Mouse (Mus musculus) left cerebral cortex, postnatal 10 days (tissue): ENCODE results near the gene Sec31a. TPM values are rescaled to one million over a fixed set of nuclear protein-coding genes. Genes with fewer than 3 reads are reported as not detected.

Experiments
- DNase-seq, 2 experiments: peaks; one replicate each; pipeline ENCODE4 v3.0.0; 2021 to 2022; ENCODE audit warnings: low spot score in 2 of 2, mixed read lengths in 1 of 2; ENCODE audit errors: extremely low spot score in 1 of 2
- intact Hi-C: fragments of 180-260 bp; cut with DNase I; formaldehyde crosslinking; loops from one replicate; pipeline ENCODE4 v1.15.1; 2025
- total RNA-seq, 2 experiments: library from RNA; stranded (reverse); gene quantifications; 2 replicates each; pipeline ENCODE4 v1.2.3; 2021

Gene Sec31a
- total RNA-seq, 2 experiments from 2014 or later, result 97.3 to 97.6 TPM

DNA sequence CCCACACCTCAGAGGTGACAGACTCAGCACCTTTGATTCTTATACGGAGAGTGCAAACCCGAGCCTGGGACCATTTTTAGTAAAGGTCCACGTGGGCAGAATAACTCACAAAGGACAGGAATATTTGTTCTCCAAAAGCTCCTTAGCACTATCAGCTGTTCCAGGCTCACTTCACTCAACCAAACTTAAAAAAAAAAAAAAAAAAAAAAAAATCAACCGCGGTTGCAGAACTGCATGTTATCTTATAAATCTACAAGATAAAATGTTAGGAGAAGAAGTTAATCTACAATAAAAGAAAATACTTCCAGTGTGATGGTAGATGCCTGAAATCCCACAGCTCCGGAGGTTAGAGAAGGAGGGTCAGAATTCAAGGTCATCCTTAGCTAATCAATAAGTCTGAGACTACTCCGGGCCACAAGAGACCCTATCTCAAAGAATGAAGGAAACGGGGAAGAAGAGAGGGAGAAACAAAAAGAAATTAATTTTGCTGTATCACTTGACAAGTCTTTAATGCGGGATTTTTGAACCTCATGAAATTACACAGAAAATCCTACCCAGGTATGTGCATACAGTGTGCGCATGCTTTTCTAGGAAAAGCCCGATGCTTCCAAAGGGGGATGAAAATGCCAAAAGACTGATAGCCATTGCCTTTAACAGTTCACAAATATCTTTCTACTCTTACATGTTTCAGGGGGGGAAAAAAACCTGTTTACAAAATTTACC is 1.4 kb downstream of the Sec31a start:
- intact Hi-C loops, result no loop called here
- DNase-seq, result no peak

- intact Hi-C loops, result no loop called here
- no peak for DNase-seq
These were observed 3.1 kb downstream of the Sec31a start for GRCm38 (mm10) chr5:100412886-100413285.

- intact Hi-C loops, result no loop called here
- no peak for DNase-seq
These were observed 5.8 kb downstream of the Sec31a start for GRCm38 (mm10) chr5:100410281-100410680.

DNA sequence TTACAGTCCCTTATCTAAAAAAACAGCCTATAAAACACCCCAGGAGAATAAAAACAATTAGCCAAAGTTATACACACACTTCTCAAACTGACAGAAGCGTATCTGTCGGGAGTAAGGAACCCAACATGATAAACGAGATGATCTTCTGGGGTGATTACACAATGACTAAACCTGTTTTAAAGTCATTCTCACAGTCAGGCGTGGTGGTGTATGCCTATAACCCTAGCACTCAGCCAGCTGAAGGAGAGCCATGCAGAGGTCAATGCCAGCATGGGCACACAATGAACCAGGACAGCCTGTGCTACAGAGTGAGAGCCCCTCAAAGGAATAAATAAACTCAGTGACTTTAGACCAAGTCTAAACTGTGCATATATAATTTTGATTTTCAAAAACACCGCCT is 7.5 kb downstream of the Sec31a start:
- intact Hi-C loops, result no loop called here
- no peak for DNase-seq

- no peak for DNase-seq
- intact Hi-C loops, result loop anchor here (10.0 kb wide), 1 partner anchor 378 kb away; no protein-coding TSS in a partner anchor
These were observed 19.3 kb downstream of the Sec31a start for GRCm38 (mm10) chr5:100396753-100397152.

GRCm38 (mm10) chr5:100393681-100394080 is 22.4 kb downstream of the Sec31a start:
- no peak for DNase-seq
- intact Hi-C loops, result loop anchor here (10.0 kb wide), 1 partner anchor 381 kb away; no protein-coding TSS in a partner anchor

DNA sequence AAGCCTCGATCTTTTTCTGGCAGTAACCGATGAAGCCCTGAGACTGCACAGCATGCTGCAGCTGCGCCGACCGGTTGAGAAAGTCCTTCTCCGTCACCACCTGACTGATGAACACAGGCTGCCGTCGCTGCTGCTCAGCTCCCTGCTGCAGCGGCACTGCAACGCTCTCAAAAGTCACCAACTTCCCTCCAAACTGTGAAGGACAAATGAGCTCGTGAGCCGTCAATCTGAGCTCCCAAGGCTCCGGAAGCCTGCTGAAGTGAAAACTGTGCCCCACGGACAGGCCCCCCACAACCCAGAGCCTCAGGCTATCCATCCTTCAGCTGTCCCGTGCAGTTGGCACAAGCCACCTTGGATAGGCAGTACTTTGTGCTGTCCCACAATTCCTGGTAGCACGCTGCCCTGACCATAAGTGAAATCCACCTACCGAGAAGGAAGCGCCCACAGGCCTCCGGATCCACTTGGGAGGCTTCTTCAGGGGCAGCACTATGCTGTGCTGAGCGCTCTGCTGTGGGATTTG is 23.5 kb downstream of the Sec31a start:
- DNase-seq, result no peak
- intact Hi-C loops, result loop anchor here (10.0 kb wide), 1 partner anchor 382 kb away; no protein-coding TSS in a partner anchor

- DNase-seq, result no peak
- intact Hi-C loops, result no loop called here
These were observed 32.1 kb downstream of the Sec31a start for GRCm38 (mm10) chr5:100383782-100384510.

GRCm38 (mm10) chr5:100381094-100381493 is 34.9 kb downstream of the Sec31a start:
- intact Hi-C loops, result no loop called here
- peak in 1 of 2 experiments; percentile 15 for DNase-seq

DNA sequence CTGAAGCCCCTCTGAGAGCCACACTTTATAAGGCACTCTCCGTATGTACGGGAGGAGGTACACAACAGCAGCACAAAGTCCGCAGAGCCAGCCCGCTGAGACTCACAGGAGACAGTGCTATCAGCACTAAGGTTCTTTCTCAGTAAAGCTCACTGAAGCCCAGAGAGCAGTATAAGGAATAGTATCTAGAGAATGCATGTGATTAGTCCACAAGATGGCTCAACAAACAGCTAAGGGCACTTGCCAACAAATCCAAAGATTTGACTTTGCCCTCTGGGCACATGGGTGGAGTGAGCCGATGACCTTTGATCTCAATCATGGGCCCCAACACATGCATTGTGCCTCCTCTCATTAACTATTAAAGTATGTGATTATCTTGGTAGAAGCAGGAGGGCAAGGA is 35.8 kb downstream of the Sec31a start:
- DNase-seq, result no peak
- intact Hi-C loops, result no loop called here

DNA sequence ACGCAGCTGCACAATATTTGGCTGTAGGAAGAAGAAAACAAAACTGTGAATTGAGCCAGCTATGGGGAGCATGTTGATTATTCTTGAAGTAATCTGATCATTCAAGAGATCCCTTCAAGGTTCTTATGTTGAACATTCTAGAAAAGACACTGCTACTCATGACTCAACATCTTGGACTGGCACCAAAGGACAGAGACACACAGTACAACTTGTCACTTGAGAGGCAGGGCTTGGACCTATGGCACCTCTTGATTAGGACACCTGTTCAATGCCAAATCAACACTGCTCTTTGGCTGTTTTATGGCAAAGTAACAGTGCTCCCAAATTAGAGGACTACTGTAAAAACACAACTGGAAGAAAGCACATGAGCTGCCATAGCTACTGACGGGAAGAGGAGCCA is 37.1 kb downstream of the Sec31a start:
- intact Hi-C loops, result no loop called here

DNA sequence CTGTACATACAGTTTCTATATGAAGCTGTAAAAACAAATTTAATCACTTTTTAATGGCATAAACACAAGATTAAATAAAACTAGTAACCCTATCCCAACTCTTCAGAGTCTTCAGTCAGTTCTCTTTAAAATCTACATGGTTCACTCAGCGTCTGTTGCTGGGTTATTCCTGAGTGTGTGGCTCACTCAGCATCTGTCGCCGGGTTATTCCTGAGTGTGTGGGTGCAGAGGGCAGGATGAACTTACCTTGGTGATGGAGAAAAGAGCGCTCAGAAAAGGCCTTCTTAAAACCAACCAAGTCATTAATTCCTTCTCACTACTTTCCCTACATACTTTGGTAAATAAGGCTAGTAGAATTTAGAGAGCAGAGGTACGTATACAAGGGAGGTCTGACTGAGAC is 37.8 kb downstream of the Sec31a start:
- intact Hi-C loops, result no loop called here

More for the DNA sequence above, 37.1 kb downstream of the Sec31a start:
- no peak for DNase-seq

GRCm38 (mm10) chr5:100377376-100377775 is 38.7 kb downstream of the Sec31a start:
- DNase-seq, result no peak
- intact Hi-C loops, result no loop called here

More for the DNA sequence above, 37.8 kb downstream of the Sec31a start:
- no peak for DNase-seq

DNA sequence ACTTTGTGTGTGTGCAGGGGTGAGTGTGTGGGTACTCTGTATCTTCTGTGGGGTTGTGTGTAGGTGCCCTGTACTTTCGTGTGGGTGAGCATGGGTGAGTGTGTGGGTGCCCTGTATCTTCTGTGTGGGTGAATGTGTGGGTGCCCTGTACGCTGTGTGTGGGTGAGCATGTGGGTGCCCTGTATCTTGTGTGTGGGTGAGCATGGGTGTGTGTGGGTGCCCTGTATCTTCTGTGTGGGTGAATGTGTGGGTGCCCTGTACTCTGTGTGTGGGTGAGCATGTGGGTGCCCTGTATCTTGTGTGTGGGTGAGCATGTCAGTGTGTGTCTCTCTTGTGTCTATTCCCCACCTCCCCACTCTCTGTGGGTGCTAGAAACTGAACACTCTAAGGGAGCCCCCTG is 41.3 kb downstream of the Sec31a start:
- intact Hi-C loops, result no loop called here
- no peak for DNase-seq

GRCm38 (mm10) chr5:100373952-100374351 is 42.1 kb downstream of the Sec31a start:
- DNase-seq, result peak; percentile 31 to 37
- intact Hi-C loops, result no loop called here

DNA sequence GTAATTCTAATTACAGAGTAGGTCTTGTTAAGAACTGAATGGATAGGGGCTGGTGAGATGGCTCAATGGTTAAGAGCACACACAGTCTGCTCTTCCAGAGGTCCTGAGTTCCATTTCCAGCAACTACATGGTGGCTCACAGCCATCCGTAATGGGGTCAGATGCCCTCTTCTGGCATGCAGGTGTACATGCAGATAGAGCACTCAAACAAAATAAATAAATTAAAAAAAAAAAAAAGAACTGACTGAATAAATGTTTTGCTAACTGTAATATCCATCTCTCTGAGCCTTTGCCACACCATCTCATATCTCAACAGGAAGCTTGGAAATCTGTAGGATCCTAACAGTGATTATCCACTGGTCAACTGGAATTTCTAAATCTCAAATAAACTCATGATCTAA is 45.1 kb downstream of the Sec31a start:
- intact Hi-C loops, result no loop called here
- no peak for DNase-seq

DNA sequence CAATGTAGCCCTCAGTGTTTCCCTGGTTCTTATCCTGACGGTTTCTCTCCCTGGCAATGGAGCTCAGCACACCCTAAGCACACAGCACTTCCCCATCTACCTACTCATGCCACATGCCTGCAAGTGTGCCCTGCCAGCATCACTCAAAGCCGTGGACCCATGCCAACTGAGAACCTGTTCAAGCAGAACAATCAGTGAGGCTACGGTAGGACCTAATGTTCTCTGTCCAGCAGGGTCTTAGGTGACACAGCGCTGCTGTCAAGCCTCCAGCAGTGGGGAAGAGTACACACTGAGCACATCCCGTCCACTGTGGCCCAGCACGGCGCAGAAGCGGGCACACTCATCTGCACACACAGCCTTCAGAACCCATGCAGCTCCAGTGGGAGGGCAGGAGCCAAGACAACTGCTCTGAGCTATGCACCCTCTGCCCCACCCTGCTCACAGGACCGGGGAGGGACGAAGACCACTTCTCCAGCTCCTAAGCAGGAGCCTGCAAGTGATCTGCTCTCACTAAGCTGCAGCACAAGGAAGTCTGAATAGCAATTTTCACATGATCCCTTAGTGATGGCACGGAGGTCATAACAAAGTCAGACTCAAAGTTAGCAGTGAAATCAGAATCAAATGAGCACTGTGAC is 46.1 kb downstream of the Sec31a start:
- peak in 1 of 2 experiments; percentile 37 for DNase-seq
- intact Hi-C loops, result no loop called here

DNA sequence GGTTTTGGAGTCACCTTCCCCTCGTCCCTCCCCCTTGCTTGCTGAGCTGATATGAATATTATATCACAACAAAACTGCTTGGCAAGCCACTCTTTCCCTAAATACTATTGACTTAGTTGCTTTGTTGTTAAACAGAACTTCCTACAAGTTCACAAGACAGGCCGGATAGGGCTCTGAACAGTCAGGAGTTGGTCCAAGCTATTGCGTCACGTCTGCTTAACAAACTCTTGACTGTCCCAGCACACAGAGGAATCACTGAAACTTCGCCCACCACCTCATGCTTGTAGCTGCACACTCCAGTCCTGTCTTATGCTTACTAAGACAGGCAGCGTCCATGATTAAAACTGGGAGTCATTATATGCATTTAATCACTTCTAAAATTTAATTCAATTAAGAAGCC is 46.9 kb downstream of the Sec31a start:
- no peak for DNase-seq

DNA sequence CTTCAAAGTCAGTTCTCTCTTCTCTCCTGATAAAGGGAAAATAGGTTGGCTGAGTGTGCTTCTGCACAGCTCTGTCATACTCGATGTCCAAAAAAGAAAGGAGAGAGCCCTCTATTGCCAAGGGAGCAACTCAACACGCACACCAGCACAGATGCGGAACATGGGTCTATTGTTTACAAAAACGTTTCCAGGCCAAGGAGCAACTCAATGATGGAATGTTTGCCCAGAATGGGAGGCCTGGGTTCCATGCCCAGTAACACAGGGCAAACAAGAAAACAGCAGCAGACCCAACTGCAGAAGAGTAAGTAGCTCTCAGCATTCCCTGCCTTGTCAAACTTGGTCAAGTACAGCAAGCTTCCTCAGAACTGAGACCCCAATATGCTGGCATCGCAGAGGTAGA is 47.5 kb downstream of the Sec31a start:
- no peak for DNase-seq
- intact Hi-C loops, result no loop called here

More for the DNA sequence above, 46.9 kb downstream of the Sec31a start:
- intact Hi-C loops, result no loop called here
